Mouse (Mus musculus) layer of hippocampus, adult 8-10 months (tissue): ENCODE results near the gene Trabd2b. TPM values are rescaled to one million over a fixed set of nuclear protein-coding genes. Genes with fewer than 3 reads are reported as not detected.
A peak's percentile ranks its signal among the peaks of the same experiment; 100 is the strongest.

ENCODE experiments used
- DNase-seq, 2 experiments: peaks; one replicate each; pipeline ENCODE4 v3.0.0; 2022; ENCODE audit warnings: low spot score in 2 of 2
- total RNA-seq, 4 experiments: library from RNA; stranded (reverse); gene quantifications; 2 replicates each; pipeline ENCODE4 v1.2.4; 2022

Gene Trabd2b
- total RNA-seq, 4 experiments from 2014 or later = 1.8 to 2.1 (median 2.1) TPM

DNA sequence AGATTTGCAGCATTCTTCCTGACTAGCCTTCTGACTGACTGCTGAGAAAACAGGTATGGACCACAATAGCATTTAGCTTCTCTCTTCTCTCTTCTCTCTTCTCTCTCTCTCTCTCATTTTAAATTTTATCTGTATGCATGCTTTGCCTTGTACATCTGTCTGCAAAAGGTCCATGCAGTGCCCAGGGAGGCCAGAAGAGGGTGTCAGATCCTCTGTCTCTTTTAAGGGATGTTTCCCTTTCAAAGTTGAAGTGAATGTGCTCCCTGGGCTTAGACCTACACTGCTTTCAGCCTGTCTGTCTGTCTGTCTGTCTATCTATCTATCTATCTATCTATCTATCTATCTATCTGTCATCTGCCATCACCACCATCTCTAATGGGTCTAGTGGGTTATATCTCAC, 8.9 kb upstream of the Trabd2b start:
- peak in 1 of 2 experiments; percentile 44 for DNase-seq

DNA sequence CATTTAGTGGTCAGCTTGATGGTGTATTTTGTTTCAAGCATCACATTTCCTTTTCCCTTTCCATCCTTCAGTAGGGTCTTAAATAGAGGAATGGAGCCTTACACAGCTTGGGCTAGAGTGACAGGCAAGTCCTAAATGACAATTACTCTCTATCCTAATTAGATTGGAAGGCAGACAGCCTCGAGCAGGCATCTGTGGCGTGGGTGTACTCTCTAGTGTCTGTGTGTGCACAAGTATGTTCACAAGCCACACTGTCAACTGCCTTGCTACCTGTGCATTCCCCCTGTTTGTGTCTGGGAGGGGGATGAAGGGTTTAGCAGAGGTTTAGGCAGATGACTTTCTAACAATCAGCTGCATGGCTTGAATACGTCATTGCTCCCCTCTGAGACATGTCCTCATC, 6.7 kb upstream of the Trabd2b start:
- peak; percentile 64 to 66 for DNase-seq

DNA sequence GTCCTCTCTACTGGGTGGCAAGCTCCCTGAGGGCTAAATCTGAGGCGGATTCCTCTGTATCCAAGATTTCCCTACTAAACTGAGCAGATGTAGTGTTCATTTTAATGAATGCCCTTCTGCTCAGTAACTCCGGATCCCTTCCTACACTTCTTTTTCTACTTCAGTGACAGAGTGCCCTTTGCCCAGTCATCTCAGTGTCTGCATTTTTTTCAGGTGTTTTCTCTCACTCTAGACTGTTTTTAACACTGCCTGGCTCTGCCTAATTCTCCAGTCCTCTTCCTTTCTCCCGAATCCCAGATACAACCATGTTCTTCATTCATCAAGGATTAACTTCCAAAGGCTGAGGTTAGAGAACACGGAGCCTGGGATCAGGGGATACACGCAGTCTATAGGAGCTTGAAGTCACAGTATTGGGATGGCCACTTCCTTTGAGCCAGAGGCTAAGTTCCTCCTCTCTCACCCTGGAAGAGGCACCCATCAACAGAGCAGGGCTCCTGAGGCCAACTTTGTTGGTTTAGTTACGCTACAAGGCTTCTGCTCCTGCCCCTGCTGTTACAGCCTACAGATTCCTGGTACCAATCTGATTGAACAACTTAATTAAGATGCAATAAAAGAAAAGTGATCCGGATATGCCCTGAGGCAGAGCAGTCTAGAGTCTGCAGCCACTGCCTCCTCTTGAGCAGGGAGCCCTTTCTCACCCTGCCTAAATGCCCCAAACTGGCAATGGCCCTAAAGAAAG, 4.4 kb upstream of the Trabd2b start:
- DNase-seq = no peak

DNA sequence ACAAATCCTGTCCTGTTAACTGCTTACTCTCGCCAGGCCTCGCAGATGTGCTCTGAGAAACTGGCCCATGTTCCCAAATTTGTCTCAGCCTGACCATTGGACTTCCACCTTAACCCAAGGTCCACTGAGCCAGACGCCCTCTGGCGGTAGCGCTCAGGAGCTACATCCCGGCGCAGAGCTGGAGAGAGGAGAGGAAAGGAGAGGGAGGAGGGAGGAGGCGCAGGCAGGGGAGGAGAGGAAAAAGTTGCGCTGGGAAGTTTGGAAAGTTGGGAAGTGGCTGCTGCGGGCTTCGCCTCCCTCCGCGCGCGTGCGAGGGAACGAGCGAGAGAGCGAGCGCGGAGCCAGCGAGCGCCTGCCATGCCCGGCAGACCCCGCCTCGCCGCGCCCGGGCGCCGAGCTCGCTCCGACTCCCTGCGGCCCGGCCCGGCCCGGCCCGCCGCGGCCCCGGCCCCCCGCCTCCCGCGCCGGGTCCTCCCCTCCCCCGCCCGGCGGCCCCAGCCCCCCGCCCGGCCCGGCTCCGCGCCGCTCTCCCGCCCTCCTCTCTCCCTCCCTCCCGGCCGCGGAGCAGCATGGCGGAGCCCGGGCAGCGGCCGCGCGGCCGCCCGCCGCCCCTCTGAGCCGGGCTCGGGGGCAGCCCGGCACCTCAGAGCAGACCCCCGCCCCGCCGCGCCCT, 706 bp upstream of the Trabd2b start:
- peak; percentile 69 to 82 for DNase-seq

DNA sequence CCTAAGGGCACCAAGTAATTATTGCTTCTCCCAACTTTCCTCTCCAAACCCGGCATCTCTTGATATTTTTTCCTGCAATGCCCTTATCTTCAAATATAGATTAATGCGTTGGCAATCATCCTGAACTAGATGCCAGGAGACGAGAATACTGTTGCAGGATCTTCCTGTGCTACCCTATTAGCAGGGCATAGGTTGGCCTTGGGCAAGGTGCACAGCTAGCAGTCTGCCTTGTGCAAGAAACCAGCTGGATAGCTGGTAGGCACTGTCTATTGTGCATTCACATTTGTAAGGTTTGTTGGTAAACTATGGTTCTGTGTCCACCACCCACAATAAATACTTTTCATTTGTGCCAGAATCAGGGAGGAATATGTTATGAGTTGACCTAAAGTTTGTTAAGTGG, 992 bp downstream of the Trabd2b start:
- no peak for DNase-seq

DNA sequence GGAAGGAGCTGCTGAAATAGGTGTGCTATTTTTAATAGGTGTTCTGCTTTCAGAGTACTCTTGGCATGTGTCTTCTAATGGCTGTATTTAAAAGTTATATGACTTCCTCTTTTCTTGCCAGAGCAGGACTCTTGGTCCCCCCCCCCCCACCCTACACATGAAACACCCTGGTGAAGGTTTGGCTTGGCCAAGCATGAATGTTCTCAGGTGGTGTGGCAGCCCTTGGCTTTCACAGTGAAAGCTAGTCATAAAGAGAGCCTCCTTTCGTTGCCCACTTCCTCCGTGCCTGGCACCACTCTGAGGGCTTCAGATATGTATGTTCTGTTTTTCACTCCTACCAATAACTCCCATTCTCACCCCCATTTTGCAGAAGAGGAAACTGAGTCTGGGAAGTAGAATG, 1.8 kb downstream of the Trabd2b start:
- DNase-seq = no peak

DNA sequence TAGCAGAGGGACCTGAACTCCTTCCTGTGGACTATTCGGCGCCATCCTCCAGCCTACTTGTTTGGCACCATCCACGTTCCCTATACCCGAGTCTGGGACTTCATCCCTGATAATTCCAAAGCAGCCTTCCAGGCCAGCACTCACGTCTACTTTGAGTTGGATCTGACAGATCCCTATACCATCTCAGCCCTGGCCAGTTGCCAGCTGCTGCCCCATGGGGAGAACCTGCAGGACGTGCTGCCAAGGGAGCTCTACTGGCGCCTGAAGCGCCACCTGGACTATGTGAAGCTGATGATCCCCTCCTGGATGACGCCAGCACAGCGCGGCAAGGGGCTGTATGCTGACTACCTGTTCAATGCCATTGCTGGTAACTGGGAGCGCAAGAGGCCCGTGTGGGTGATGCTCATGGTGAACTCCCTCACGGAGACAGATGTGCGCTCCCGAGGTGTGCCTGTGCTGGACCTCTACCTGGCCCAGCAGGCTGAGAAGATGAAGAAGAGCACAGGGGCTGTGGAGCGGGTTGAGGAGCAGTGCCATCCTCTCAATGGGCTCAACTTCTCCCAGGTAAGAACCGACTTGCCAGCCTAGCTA, 2.5 kb downstream of the Trabd2b start:
- no peak for DNase-seq

DNA sequence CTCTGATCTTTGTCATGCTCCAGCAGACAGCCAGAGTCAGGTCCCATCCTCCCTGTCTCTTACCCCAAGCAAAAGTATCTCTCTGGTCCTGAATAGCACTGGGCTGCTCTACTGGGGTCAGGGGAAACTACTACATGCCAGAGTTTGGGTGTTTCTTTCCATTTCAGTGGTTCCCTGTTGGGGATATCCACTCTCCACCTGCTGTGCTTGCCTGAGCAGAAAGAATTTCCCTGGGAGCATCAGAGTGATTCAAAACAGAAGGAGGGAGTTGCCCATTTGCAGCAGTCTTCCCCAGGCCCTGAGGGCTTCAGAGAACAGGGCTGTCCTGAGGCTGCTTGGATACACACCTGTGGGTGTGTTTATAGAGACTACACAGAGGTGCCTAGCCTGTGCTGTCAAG, 3.0 kb downstream of the Trabd2b start:
- DNase-seq = no peak

DNA sequence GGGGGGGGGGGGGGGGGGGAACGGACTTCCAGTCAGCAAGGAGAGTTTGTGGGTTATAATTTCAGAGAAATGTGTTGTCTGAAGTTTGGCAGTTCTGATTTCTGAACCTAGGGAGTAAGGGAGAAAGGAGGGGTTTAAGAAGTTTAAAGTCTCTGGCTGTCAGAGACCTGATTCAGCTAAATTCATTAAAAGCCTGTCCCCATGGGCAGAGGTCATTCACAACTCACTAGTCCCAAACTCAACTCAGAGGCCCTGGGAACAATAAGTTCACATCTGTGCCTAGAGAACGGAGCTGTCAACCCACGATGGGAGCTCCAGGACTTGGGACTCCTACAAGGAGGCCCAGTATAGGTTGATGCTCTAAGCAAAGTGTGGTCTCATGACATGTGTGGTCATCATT, 3.5 kb downstream of the Trabd2b start:
- DNase-seq = no peak

DNA sequence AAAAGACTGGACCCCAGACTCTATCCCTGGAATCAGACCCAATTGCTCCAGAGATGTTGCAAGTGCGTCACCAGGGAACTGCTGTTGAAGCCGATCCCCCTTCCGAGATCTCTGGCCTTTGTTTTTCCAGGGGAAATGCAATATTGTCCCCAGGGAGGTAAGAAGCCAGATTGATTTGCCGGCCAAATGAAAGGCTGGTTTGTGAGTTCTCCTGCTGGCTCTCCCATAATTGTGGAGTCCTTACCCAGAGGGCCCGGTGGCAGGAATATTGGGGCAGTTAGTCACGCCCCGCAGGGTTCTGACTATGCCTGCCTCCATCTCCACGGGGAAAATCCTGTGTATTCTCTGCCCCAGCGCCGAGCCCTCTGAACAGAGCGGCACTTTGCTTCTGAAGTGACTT, 3.9 kb downstream of the Trabd2b start:
- no peak for DNase-seq

DNA sequence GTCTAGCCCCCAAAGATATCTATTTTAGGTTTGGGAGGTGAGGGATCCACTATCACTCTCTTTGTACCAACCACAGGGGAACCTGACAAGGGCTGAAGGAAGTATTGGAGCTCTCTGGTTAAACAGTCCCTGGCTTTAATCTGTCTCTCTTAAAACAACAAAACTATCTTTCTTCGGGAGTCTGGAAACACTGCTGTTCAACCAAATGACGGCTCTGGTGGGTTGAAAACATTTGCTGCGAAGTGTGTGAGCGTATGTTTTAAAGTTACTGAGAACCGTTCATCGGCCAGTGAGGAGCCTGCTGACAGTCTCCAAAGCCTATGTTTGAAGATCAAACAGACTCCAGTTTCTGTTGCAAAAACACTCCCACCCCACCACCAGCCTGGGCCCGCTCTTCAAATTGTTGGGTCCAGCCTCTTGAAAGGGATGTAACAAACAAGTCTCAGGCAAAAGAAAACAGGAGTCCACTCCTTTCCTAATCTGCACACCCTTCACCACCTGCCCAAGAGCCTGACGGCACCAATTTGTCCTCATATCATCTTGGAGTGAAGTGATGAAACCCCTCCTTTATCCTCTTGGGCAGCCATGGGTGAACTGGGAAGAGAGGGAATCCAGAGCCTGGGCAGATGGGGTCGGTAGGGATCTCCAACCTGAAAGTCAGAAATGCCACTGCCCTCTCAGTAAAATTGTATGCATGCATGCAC, 4.6 kb downstream of the Trabd2b start:
- DNase-seq = peak in 1 of 2 experiments; percentile 20

DNA sequence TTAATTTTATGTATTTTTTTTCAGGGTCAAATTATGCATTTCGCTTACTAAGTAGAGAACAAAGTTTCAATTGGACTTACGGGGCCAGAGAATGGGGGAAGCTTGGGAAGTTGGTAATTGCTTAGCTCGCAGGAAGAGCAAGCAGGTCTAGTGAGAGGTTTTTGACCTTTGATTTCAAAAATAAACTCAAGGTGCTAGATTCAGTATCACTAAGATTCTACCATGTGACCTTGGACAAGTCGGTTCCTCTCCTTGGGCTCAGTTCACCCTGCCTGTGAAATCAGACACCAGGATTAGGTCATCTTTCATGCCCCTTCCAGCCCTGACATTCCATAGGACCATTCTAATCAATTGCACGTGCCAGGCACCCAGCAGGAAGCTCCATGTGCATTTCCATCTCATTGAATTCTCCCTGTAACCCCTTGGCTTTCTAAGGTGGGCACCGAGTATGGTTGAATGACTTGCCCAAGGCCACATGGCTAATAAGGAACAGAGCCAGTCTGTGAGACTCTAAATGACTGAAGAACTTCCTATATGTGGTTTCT, 5.4 kb downstream of the Trabd2b start:
- no peak for DNase-seq

DNA sequence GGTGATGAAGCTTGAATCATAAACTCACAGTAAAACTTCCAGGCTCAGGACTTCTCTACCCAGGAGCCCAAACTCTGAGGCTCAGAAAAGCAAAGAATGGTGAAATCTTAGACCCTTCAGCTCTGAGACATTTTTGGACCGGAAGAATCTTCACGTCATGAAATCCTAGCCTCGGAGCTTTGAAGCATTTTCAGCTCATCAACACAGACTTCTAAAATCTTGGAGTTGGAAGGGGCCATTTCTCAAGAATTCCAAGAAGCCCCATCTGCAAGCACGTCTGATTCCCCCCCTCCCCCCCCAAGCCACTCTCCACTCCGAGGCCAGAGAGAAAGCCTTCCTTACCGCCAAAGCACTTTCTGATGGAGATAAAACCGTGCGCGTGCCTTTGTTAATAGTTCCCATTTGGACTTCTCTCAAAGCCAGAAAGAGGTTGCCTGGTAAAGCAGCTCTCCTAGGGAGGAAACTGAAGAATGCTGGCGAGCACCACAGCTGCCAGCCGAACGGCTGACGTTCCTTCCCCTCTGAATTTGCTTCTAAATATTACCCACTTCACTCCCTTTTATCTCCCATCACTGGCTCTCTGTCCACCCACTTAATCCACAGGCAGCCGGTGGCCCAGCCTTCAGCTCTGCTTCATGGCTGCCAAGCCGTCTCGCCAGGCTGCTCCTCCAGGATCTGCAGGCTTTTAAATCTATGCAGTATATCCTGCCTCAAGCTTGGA, 9.6 kb downstream of the Trabd2b start:
- DNase-seq = peak; percentile 35 to 48

DNA sequence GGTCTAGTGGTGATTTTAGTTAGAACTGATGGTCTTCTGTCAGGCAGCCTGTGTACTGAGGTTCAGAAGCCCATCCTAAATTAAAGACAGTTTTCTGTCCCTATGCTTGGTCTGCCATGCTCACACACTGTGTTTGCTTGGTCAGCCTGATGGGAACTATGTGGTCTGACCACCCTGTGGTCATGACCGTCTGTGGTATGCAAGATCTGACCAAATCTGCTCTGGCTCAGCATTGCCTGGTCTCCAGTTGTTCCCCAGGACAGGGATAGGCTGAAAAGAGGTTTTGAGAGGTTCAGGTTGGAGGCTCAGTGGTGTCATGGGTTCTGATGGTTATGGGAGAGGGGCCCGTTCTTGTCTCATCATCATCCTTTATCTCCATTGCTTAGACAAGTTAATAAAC, 13.6 kb downstream of the Trabd2b start:
- DNase-seq = no peak

DNA sequence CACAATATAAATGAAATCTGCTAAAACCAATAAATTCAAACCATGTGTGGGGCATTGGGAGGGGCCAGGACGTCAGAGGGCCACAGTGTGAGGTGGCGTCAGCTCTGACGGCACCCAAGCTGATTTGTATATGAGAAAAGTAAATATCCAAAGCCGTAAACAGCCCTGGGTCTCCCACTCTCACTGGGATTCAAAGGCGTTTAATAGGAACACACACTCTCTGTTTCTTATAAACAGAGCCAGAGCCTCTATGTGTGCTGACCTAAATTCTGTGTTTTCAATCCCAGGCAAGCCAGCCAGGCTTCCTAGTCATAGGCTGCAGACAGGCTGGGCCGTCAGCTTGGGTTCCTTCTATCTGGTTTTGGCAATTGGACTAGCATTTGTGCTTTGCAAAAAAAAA, 16.6 kb downstream of the Trabd2b start:
- DNase-seq = no peak

DNA sequence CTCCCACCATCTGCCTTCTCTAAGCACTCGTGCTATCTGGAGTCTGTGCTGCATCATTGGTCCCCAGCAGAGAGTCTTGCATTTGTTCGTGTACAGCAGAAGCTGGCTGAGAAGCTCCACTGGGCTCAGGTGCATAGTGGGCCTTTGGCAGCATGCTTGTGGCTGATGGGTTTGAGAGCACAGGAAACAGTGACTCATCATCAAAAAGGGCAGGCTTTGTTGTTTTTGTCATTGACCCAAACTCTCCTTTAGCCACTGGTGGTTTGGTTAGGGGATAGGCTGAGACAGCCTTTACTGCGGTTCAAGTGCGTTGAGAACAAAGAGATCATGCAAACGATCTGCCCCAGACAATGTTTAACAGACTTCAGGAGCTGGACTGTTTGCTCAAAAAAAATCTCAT, 19.3 kb downstream of the Trabd2b start:
- no peak for DNase-seq

DNA sequence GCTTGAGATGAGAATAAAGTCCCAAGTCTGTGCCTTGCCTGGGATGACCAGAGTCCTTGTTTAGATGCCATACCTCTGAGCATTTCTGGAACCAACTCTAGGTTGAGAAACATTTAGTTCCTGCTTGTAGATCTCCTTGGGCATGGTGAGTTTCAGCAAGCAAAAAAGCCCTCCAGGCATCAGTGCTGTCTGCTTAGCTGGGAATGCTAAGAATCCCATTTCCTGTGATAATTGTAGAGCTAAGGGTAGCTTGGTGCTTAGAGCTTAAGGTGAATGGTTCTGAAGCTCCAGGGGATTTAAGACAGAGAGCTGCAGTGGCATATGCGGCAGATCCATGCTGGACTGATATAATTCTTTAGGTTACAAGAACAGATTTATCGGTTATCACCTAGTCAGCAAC, 26.2 kb downstream of the Trabd2b start:
- DNase-seq = no peak

DNA sequence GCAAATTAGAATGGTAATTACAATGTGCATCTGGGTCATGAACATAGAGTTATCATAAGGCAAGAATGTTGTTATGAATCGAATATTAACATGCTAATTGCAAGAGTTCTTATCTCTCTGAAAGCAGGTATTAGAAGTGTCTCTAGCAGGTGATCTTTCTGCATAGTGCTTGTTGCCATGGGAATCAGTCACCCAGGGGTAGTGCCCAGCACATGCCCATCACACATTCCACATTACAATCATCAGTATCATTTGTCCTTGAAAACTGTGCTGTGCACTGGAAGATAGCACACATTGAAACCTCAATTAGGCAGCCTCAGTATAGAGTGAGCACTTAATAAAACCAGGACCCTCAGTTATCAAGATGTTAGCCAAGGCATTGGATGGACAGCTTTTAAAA, 26.9 kb downstream of the Trabd2b start:
- DNase-seq = no peak

DNA sequence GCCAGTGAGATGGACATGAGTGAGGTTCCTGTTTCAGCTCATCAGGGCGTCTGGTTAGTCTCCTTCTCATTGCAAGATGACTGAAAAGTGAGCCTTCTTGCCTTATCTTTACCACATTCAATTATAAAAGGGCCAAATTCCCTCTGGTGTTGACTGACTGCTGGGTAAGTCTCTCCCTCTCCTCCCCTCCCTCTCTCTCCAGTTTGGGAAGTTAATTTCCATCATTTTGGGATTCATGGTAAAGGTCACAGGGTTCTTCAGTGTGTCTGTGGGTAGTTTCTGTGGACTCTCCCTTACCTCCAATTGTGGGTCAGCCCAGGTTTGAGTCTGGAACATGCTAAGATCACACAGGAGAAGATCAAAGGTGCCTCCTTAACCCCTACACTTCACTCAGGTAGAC, 28.2 kb downstream of the Trabd2b start:
- DNase-seq = no peak

DNA sequence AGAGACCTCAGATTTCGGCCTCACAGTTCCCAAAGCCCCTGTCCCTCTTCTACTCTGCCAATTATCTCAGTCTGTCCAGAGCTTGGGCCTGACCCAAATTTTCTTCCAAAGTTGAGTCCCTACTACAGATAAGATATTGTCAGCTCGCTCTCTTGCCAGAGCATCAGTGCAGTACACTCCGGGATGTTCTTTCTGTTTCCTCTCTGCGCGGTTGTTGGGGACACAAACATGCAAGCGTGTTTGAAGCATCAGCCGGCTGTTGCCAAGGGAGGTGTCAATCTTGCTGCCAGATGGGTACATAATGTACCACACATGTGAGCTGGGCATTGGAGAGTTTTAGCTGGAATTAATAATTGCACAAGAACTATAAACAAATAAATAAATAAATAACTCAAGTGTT, 28.9 kb downstream of the Trabd2b start:
- DNase-seq = no peak

DNA sequence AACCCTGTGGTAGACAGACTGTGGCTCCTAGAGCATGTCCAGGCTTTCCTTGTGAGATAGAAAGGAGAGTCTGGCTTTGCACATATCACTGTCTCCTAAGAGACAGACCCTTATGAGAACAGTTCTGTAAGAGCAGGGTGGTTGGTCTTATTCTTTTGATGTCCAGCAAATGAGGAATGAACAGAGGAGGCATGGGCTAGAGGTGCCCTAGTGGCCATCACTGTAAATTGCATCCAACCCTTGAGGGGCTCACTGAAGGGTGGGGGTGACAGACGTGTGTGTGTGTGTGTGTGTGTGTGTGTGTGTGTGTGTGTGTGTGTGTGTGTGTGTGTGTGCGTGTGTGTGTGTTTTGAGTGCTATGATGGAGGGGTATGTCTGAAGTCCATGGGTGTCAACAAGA, 32.2 kb downstream of the Trabd2b start:
- DNase-seq = no peak
